Comparison of ENCODE assay signal across 12 mouse cellular contexts in the genomic region with DNA sequence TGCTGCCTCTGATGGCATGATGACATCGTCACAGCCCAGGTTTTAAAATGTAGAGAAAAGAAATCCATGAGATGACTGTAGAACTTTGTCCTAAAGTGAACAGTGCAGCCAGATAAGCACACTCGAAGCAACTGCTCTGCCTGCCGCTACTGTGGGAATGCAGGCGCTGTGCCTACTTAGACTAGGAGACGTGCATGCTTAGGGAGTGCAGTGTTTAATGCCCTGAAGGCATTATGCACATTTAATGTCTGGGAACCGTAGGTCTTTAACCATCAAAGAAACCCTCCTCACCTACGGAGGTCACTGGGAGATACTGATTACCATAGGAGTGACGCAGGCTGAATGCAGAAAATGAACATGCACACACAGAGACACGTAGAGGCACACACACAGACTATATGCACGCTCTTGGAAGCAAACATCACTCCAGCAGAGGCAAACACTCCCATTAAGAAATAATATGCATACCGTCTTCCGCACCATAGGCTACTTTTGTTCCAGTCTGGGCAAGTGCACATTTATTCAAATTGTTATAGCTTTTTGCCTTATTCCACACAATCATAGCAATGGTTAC. TPM values are rescaled to one million over a fixed set of nuclear protein-coding genes. Genes with fewer than 3 reads are reported as not detected.
DNase-seq lines count a peak whose midpoint lies in the region; ATAC-seq and TF ChIP-seq lines count a peak whose summit lies in the region.
"Had no signal": no experiment of that assay in that cellular context is flagged by ENCODE, and none has a peak within 500 bp of the region (broad histone marks: within the 10 kb centered on the region; RNA-seq: fewer than 3 reads in every experiment).

No protein-coding gene starts in this region.

- no peaks in the 10 kb centered on the region for H3K36me3 ChIP-seq in intestine, embryonic 15.5 days
- no peaks in the 10 kb centered on the region for H3K36me3 ChIP-seq in intestine, postnatal 0 days (ENCODE audit: control insufficient read depth, insufficient read depth)
- H3K36me3 ChIP-seq in hindbrain, embryonic 13.5 days: no peaks in the 10 kb centered on the region
- no peaks in the 10 kb centered on the region for H3K36me3 ChIP-seq in midbrain, embryonic 15.5 days (replicated peaks)
- H3K36me3 ChIP-seq: stomach, embryonic 15.5 days had no signal

- H3K27ac ChIP-seq in intestine, embryonic 15.5 days: no peak overlapping the region
- no peak overlapping the region for H3K27ac ChIP-seq in intestine, postnatal 0 days (ENCODE audit: low read depth, low read length)
- H3K27ac ChIP-seq in hindbrain, embryonic 13.5 days: peak overlapping the region; percentile 69
- H3K27ac ChIP-seq in midbrain, embryonic 15.5 days: peak overlapping the region; percentile 66
- H3K27ac ChIP-seq: stomach, embryonic 15.5 days had no signal

- 72% methylated on average over 12 of the region's 12 CpGs for WGBS in intestine, embryonic 15.5 days
- WGBS in intestine, postnatal 0 days: 58% methylated on average over 12 of the region's 12 CpGs
- 26% methylated on average over 12 of the region's 12 CpGs for WGBS in hindbrain, embryonic 13.5 days
- WGBS in midbrain, embryonic 15.5 days: 20% methylated on average over 12 of the region's 12 CpGs

- no peak for TF ChIP-seq CTCF in intestine, postnatal 0 days (IDR thresholded peaks at IDR 0.05; ENCODE audit: low read depth)
- no peak for TF ChIP-seq CTCF in brain, embryonic 14.5 days (IDR thresholded peaks at IDR 0.05; ENCODE audit: borderline replicate concordance, extremely low read depth, insufficient read depth, insufficient read length)

- H3K4me3 ChIP-seq in intestine, embryonic 15.5 days (replicated peaks): no peak overlapping the region
- no peak overlapping the region for H3K4me3 ChIP-seq in intestine, postnatal 0 days (ENCODE audit: low read depth, low read length)
- peak overlapping the region; percentile 29 for H3K4me3 ChIP-seq in hindbrain, embryonic 13.5 days
- peak overlapping the region; percentile 33 for H3K4me3 ChIP-seq in midbrain, embryonic 15.5 days
- H3K4me3 ChIP-seq: stomach, embryonic 15.5 days had no signal

- peak; percentile 84 for DNase-seq in brain, embryonic 14.5 days (ENCODE audit: low read depth)
- no peak for DNase-seq in adrenal gland, adult 8-10 months
- no peak for DNase-seq in Muller cell, postnatal 12 days (ENCODE audit: inconsistent ontology term)
- DNase-seq in heart, adult 11 months: no peak
- DNase-seq: B cell, adult 2 months; kidney, adult 11 months had no signal

- no peak overlapping the region for H3K9ac ChIP-seq in intestine, embryonic 15.5 days
- H3K9ac ChIP-seq in intestine, postnatal 0 days (ENCODE audit: low read depth, low read length): no peak overlapping the region
- peak overlapping the region; percentile 59; the same call in 1 of the 2 replicates for H3K9ac ChIP-seq in hindbrain, embryonic 13.5 days
- H3K9ac ChIP-seq in midbrain, embryonic 15.5 days: peak overlapping the region; percentile 27; the same call in 1 of the 2 replicates
- H3K9ac ChIP-seq: stomach, embryonic 15.5 days had no signal

- no peak for TF ChIP-seq POLR2A in brain, embryonic 14.5 days (IDR thresholded peaks at IDR 0.05; ENCODE audit: borderline replicate concordance, extremely low read depth, insufficient read depth, insufficient read length, poor library complexity, severe bottlenecking)

- ATAC-seq in intestine, embryonic 15.5 days: peak; percentile 69; the same call in 1 of the 2 replicates
- ATAC-seq in intestine, postnatal 0 days: no peak
- peak; percentile 90 for ATAC-seq in hindbrain, embryonic 13.5 days (ENCODE audit: low FRiP score)
- ATAC-seq in midbrain, embryonic 15.5 days (replicated peaks): peak; percentile 94

- no peaks in the 10 kb centered on the region for H3K9me3 ChIP-seq in intestine, embryonic 15.5 days
- H3K9me3 ChIP-seq in intestine, postnatal 0 days (ENCODE audit: control insufficient read depth): no peaks in the 10 kb centered on the region
- no peaks in the 10 kb centered on the region for H3K9me3 ChIP-seq in hindbrain, embryonic 13.5 days
- no peaks in the 10 kb centered on the region for H3K9me3 ChIP-seq in midbrain, embryonic 15.5 days
- H3K9me3 ChIP-seq: stomach, embryonic 15.5 days had no signal

- H3K4me2 ChIP-seq in intestine, embryonic 15.5 days (replicated peaks): no peak overlapping the region
- H3K4me2 ChIP-seq in intestine, postnatal 0 days (replicated peaks; ENCODE audit: low read depth): no peak overlapping the region
- peak overlapping the region; percentile 53 for H3K4me2 ChIP-seq in hindbrain, embryonic 13.5 days
- H3K4me2 ChIP-seq in midbrain, embryonic 15.5 days: peak overlapping the region; percentile 42
- H3K4me2 ChIP-seq: heart, embryonic 11.5 days; stomach, embryonic 15.5 days had no signal

- no peaks in the 10 kb centered on the region for H3K4me1 ChIP-seq in intestine, embryonic 15.5 days (replicated peaks)
- no peaks in the 10 kb centered on the region for H3K4me1 ChIP-seq in intestine, postnatal 0 days (replicated peaks; ENCODE audit: control insufficient read depth, insufficient read depth, low read length)
- H3K4me1 ChIP-seq in hindbrain, embryonic 13.5 days (replicated peaks): peaks cover 13% of the 10 kb centered on the region
- peaks cover 14% of the 10 kb centered on the region for H3K4me1 ChIP-seq in midbrain, embryonic 15.5 days
- H3K4me1 ChIP-seq: stomach, embryonic 15.5 days had no signal

- H3K27me3 ChIP-seq in intestine, embryonic 15.5 days (replicated peaks): no peaks in the 10 kb centered on the region
- H3K27me3 ChIP-seq in intestine, postnatal 0 days (replicated peaks; ENCODE audit: control insufficient read depth, insufficient read depth, low read length): no peaks in the 10 kb centered on the region
- H3K27me3 ChIP-seq in hindbrain, embryonic 13.5 days: no peaks in the 10 kb centered on the region
- H3K27me3 ChIP-seq in midbrain, embryonic 15.5 days (replicated peaks): no peaks in the 10 kb centered on the region
- H3K27me3 ChIP-seq: stomach, embryonic 15.5 days had no signal

RNA-seq across cellular contexts. Expression of a gene that starts 48.1 kb away (rescaled TPM):
- polyA plus RNA-seq in intestine, embryonic 15.5 days (2015; fragmentation: Nextera tagmentation; extraction: Ambion mirVana): 6.8 and 6.9 TPM in 2 replicates
- 2.2 and 2.6 TPM in 2 replicates for polyA plus RNA-seq in intestine, postnatal 0 days (2015; fragmentation: Nextera tagmentation; extraction: Ambion mirVana)
- polyA plus RNA-seq in brain, embryonic 14.5 days (2012; rRNA removed): 17.2 and 20.9 TPM in 2 replicates
- polyA plus RNA-seq in hindbrain, embryonic 13.5 days (2015; fragmentation: Nextera tagmentation; extraction: Ambion mirVana): 11.1 and 12.2 TPM in 2 replicates
- 9.9 and 11.0 TPM in 2 replicates for polyA plus RNA-seq in midbrain, embryonic 15.5 days (2015; fragmentation: Nextera tagmentation; extraction: Ambion mirVana)
- total RNA-seq in adrenal gland, adult 8-10 months (2022): under 1 TPM in 3 of 4 experiments, not detected in 1; 0.07 to 0.38 (median 0.28) TPM

Comparison
In these comparisons a context has a peak if more than half of its experiments do, and no peak if none do; other contexts are left out.
1. H3K27ac ChIP-seq: peak in hindbrain, embryonic 13.5 days (single experiment) and midbrain, embryonic 15.5 days (single experiment); none in intestine, embryonic 15.5 days (single experiment) and intestine, postnatal 0 days (single experiment).
2. H3K4me2 ChIP-seq: peak in hindbrain, embryonic 13.5 days (single experiment) and midbrain, embryonic 15.5 days (single experiment); none in intestine, embryonic 15.5 days (single experiment) and intestine, postnatal 0 days (single experiment).
3. H3K4me3 ChIP-seq: peak in hindbrain, embryonic 13.5 days (single experiment) and midbrain, embryonic 15.5 days (single experiment); none in intestine, embryonic 15.5 days (single experiment) and intestine, postnatal 0 days (single experiment).
4. H3K9ac ChIP-seq: peak in hindbrain, embryonic 13.5 days (single experiment) and midbrain, embryonic 15.5 days (single experiment); none in intestine, embryonic 15.5 days (single experiment) and intestine, postnatal 0 days (single experiment).